Mouse (Mus musculus) neutrophil, adult 83 days (primary cell): Measurements from ENCODE around the gene Hfm1. TPM values are rescaled to one million over a fixed set of nuclear protein-coding genes. Genes with fewer than 3 reads are reported as not detected.

ENCODE experiments used
- total RNA-seq, 2 experiments: library from RNA; stranded (reverse); gene quantifications; one replicate each; pipeline ENCODE4 v1.2.4; 2023

Hfm1 gene
- total RNA-seq = under 1 TPM in 1 of 2 experiments, not detected in 1; 0.18 TPM

GRCm38 (mm10) chr5:106925488-106926368 lies at the start of gene Hfm1:
Gene Hfm1 (minus strand): TSS chr5:106926321.

GRCm38 (mm10) chr5:106963584-106964512 lies 37.7 kb upstream of the Hfm1 start, which contains the start of gene Cdc7:
Gene Cdc7 (plus strand): TSS chr5:106964322.

Other genes with a start within 250 kb of the Hfm1 start
- gene Zfp644, start 229.0 kb downstream of the Hfm1 start, total RNA-seq = 10 to 100 TPM; 62.2 to 75.1 TPM
- 10 to 100 TPM; 15.6 to 15.9 TPM for gene Cdc7, start 38.0 kb upstream of the Hfm1 start, total RNA-seq